Mouse (Mus musculus): Measurements from ENCODE around the gene Mageb18.

DNA sequence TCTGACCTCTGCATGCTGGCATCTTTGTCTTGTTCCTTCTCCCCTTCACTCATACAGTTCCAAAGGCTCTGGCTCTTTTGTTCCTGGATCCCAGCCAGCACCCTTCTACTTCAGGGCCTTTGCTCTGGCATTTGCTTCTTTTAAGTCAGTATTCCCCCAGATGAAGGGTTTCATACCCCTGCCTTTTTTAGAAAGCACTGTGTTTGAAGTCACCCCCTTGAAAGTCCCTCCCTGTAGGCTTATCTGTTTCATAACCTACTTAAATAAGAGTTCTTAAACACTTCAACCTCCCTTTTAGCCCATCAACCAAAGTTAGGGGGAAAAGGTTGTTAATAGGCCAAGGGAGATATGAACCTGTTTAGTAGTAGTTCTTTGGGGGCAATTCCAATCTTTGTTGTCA lies 212.0 kb downstream of the Mageb18 start:
- no peak for TF ChIP-seq CTCF (IDR thresholded peaks at IDR 0.05; ENCODE audit: low read depth)
- no peak for TF ChIP-seq EP300 (IDR thresholded peaks at IDR 0.05; ENCODE audit: low read depth)

Data from liver, postnatal 0 days (tissue).